Mouse (Mus musculus) duodenum, adult 2 months (tissue): ENCODE results near the gene Sugp1. TPM values are rescaled to one million over a fixed set of nuclear protein-coding genes. Genes with fewer than 3 reads are reported as not detected.

Experiments used
- polyA plus RNA-seq: library from polyadenylated mRNA; depleted of rRNA; stranded (reverse); fragments of >200 nt; gene quantifications from 2 replicates; pipeline ENCODE4 v1.2.3, GENCODE M21; 2012; ENCODE audit warnings: low replicate concordance; rRNA removed

The Sugp1 gene
- polyA plus RNA-seq, result 6.1 and 7.7 TPM in 2 replicates

GRCm38 (mm10) chr8:70042583-70043455 lies at the start of gene Sugp1, which contains the start of gene Mau2:
Gene Sugp1 (plus strand): TSS chr8:70042813.
Gene Mau2 (minus strand): TSS chr8:70042734.

GRCm38 (mm10) chr8:69995776-69996588 lies 46.6 kb upstream of the Sugp1 start, which contains the start of gene Gatad2a:
Gene Gatad2a (minus strand): TSS chr8:69996384.

GRCm38 (mm10) chr8:70072441-70073069 lies 29.9 kb downstream of the Sugp1 start, which contains the start of gene Tm6sf2:
Gene Tm6sf2 (plus strand): TSS chr8:70072924.

GRCm38 (mm10) chr8:70083285-70083684 lies 40.7 kb downstream of the Sugp1 start, which contains the start of gene Hapln4:
Gene Hapln4 (plus strand): TSS chr8:70083457.

GRCm38 (mm10) chr8:70120667-70121066 lies 78.1 kb downstream of the Sugp1 start, which contains the start of gene Ncan:
Gene Ncan (minus strand): TSS chr8:70120873.

Other genes with a start within 250 kb of the Sugp1 start
- 61.4 and 67.2 TPM in 2 replicates for gene Gmip, start 234.1 kb upstream of the Sugp1 start, polyA plus RNA-seq
- gene Lpar2, start 220.4 kb upstream of the Sugp1 start, polyA plus RNA-seq, result 2.3 and 2.5 TPM in 2 replicates
- gene Pbx4, start 210.3 kb upstream of the Sugp1 start, polyA plus RNA-seq, result 8.2 and 13.8 TPM in 2 replicates
- 0.12 and 0.19 TPM in 2 replicates for gene Cilp2, start 155.1 kb upstream of the Sugp1 start, polyA plus RNA-seq
- gene Tssk6, start 140.6 kb upstream of the Sugp1 start, polyA plus RNA-seq, result 0.84 and 2.0 TPM in 2 replicates
- 102 and 147 TPM in 2 replicates for gene Ndufa13, start 140.3 kb upstream of the Sugp1 start, polyA plus RNA-seq
- gene Yjefn3, start 140.1 kb upstream of the Sugp1 start, polyA plus RNA-seq, result 1.9 and 2.1 TPM in 2 replicates
- gene Gatad2a, start 46.4 kb upstream of the Sugp1 start, polyA plus RNA-seq, result 63.2 and 68.6 TPM in 2 replicates
- gene Mau2, start 79 bp upstream of the Sugp1 start, polyA plus RNA-seq, result 60.8 and 62.1 TPM in 2 replicates
- gene Tm6sf2, start 30.1 kb downstream of the Sugp1 start, polyA plus RNA-seq, result 766 and 1,530 TPM in 2 replicates
- gene Hapln4, start 40.6 kb downstream of the Sugp1 start, polyA plus RNA-seq, result 1.7 and 3.7 TPM in 2 replicates
- gene Ncan, start 78.1 kb downstream of the Sugp1 start, polyA plus RNA-seq, result 0.07 and 0.09 TPM in 2 replicates
- 8.5 and 9.3 TPM in 2 replicates for gene Nr2c2ap, start 88.5 kb downstream of the Sugp1 start, polyA plus RNA-seq
- gene Rfxank, start 96.3 kb downstream of the Sugp1 start, polyA plus RNA-seq, result 32.6 and 33.8 TPM in 2 replicates
- 47.0 and 48.5 TPM in 2 replicates for gene Borcs8, start 96.7 kb downstream of the Sugp1 start, polyA plus RNA-seq
- 1.1 and 2.9 TPM in 2 replicates for gene Mef2b, start 96.9 kb downstream of the Sugp1 start, polyA plus RNA-seq
- 107 and 159 TPM in 2 replicates for gene Tmem161a, start 129.5 kb downstream of the Sugp1 start, polyA plus RNA-seq
- 27.1 and 34.5 TPM in 2 replicates for gene Slc25a42, start 169.5 kb downstream of the Sugp1 start, polyA plus RNA-seq
- 15.5 and 19.1 TPM in 2 replicates for gene Sugp2, start 191.4 kb downstream of the Sugp1 start, polyA plus RNA-seq
- gene Armc6, start 191.7 kb downstream of the Sugp1 start, polyA plus RNA-seq, result 15.2 and 16.2 TPM in 2 replicates
- 6.9 and 10.9 TPM in 2 replicates for gene Homer3, start 240.0 kb downstream of the Sugp1 start, polyA plus RNA-seq